Mouse (Mus musculus) heart, embryonic 12.5 days (tissue): Measurements from ENCODE around the gene Btbd7. TPM values are rescaled to one million over a fixed set of nuclear protein-coding genes. Genes with fewer than 3 reads are reported as not detected.

ENCODE experiments used
- ATAC-seq: fragments of 200-750 bp; cut with Nextera tagmentation; 2 replicates; pipeline ENCODE4 v1.8.0; 2017; ENCODE audit warnings: moderate TSS enrichment, moderate library complexity; ENCODE audit not compliant: insufficient number of reproducible peaks, low FRiP score
- H3K27ac ChIP-seq: fragments of 300-500 bp; sonication (generic); 2 replicates; pipeline ENCODE4 v1.5.1; 2016; ENCODE audit warnings: mild to moderate bottlenecking, moderate library complexity; ENCODE audit not compliant: poor library complexity, severe bottlenecking
- H3K27me3 ChIP-seq: fragments of 300-500 bp; sonication (generic); replicated peaks from 2 replicates; pipeline ENCODE4 v1.6.1; 2016; ENCODE audit warnings: mild to moderate bottlenecking, moderate library complexity
- H3K36me3 ChIP-seq: fragments of 300-500 bp; sonication (generic); 2 replicates; pipeline ENCODE4 v1.6.1; 2016; ENCODE audit warnings: mild to moderate bottlenecking, moderate library complexity
- H3K4me1 ChIP-seq: fragments of 300-500 bp; sonication (generic); replicated peaks from 2 replicates; pipeline ENCODE4 v1.6.1; 2016; ENCODE audit warnings: mild to moderate bottlenecking
- H3K4me2 ChIP-seq: fragments of 300-500 bp; sonication (generic); 2 replicates; pipeline ENCODE4 v1.6.1; 2016; ENCODE audit warnings: mild to moderate bottlenecking, moderate library complexity
- H3K4me3 ChIP-seq: fragments of 300-500 bp; sonication (generic); 2 replicates; pipeline ENCODE4 v1.5.1; 2016; ENCODE audit warnings: mild to moderate bottlenecking
- H3K9ac ChIP-seq: fragments of 300-500 bp; sonication (generic); 2 replicates; pipeline ENCODE4 v1.6.1; 2016; ENCODE audit warnings: mild to moderate bottlenecking, moderate library complexity
- H3K9me3 ChIP-seq: fragments of 300-500 bp; sonication (generic); replicated peaks from 2 replicates; pipeline ENCODE4 v1.6.1; 2016; ENCODE audit warnings: mild to moderate bottlenecking, moderate library complexity
- WGBS: fragments of 180-500 bp; shearing (Covaris S2); methylation state at CpG from one replicate; pipeline ENCODE4 v1.1.7; 2016; 5-methylcytosine and 5-hydroxymethylcytosine counted together
- polyA plus RNA-seq: library from polyadenylated mRNA; unstranded; fragments of >200 nt; fragmentation: Nextera tagmentation; extraction: Ambion mirVana; gene quantifications from 2 replicates; pipeline ENCODE4 v1.2.1, GENCODE M21; 2016

Btbd7 gene
- polyA plus RNA-seq, 1 experiment from 2014 or later = 18.4 TPM

DNA sequence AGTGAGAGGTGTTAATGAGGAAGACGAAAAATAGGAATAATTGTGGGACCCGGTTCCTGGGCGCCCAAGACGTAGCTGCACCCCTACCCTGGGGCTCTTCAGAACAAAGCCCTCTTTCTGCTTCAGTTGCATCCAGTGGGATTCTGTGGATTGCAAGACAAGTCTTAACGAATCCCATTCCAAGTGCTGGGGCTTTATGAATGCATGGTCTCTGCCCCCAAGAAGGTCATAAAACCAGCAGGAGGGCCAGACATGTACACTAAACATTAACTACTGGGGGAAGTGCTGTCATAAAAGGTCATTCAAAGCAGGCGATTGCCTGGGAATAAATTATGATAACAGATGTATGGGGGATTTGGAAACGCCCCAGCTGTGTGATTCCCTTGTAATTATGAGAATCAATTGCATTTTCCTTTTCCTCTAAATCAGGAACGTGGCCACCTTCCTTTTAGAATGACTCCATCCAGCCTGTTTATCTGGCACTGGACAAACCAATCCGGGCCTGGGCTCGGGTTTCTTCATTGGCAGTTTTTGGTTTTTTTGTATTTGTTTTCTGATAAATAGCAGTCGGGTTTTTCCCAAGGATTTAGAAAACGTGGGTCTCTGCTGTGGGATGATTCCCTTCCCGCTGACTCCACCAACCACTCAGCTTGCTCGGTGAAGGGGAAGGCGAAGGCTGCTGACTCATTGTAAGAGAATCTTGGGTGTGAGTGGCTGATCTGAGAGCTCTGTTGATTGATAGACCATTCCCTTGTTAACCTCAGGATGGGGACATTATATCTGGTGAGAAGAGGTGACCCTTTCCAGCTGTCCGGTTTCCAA, 147.3 kb downstream of the Btbd7 start:
- Histone ChIP-seq H3K27me3 (no peaks in the 10 kb centered on the region), H3K27ac (no peak overlapping the region), H3K9me3 (no peaks in the 10 kb centered on the region), H3K4me1 (peaks cover 22% of the 10 kb centered on the region), H3K9ac (no peak overlapping the region), H3K36me3 (no peaks in the 10 kb centered on the region), H3K4me3 (no peak overlapping the region), H3K4me2 (peak overlapping the region; percentile 57)
- 0 out of 2 replicates have a peak, but pooled peaks have one; percentile 4 for ATAC-seq
- WGBS = 40% methylated on average over 16 of the region's 16 CpGs

Other genes with a start within 250 kb of the Btbd7 start
- gene Itpk1, start 173.5 kb downstream of the Btbd7 start, polyA plus RNA-seq = 5.5 and 6.9 TPM in 2 replicates
- 17.4 and 18.6 TPM in 2 replicates for gene Moap1, start 134.8 kb downstream of the Btbd7 start, polyA plus RNA-seq
- 7.1 and 8.2 TPM in 2 replicates for gene Tmem251, start 134.7 kb downstream of the Btbd7 start, polyA plus RNA-seq
- not detected in 2 replicates for gene Gm28051, start 120.7 kb downstream of the Btbd7 start, polyA plus RNA-seq
- 24.4 and 25.2 TPM in 2 replicates for gene Gon7, start 120.7 kb downstream of the Btbd7 start, polyA plus RNA-seq
- 34.7 and 35.1 TPM in 2 replicates for gene Ubr7, start 120.5 kb downstream of the Btbd7 start, polyA plus RNA-seq
- 19.1 and 19.5 TPM in 2 replicates for gene Gm20604, start 119.8 kb downstream of the Btbd7 start, polyA plus RNA-seq
- gene Cox8c, start 20.8 kb upstream of the Btbd7 start, polyA plus RNA-seq = not detected in 2 replicates
- 0.09 and 0.18 TPM in 2 replicates for gene Unc79, start 70.4 kb upstream of the Btbd7 start, polyA plus RNA-seq